16 mouse cellular contexts compared by ENCODE assay signal in the genomic region with DNA sequence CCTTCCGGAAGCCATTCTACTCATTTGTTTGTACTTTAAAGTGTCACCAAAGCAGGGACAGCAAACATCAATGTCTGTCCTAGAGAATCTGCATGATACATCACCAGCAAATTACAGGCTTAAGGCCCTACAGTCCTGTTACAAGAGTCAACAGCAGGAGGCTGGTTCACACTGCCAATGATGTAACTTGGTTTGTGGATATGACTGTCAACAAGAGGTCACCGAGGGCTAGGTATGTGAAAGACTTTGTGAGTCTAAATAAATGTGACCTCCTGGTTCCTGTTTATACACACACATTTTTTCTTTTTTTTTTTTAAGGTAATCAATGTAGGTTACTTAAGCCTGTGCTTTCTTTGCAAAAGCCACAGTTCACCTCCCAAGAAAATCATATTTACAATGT.
"Had no signal": no experiment of that assay in that cellular context is flagged by ENCODE, and none has a peak within 500 bp of the region (broad histone marks: within the 10 kb centered on the region; RNA-seq: fewer than 3 reads in every experiment).

No protein-coding gene starts in this region.

- DNase-seq: retina, postnatal 1 day; right cerebral cortex, adult 18-20 months; right cerebral cortex, postnatal 14 days; right cerebral cortex, postnatal 25 days; right cerebral cortex, postnatal 4 days; spleen, adult 18-20 months; thymus, adult 18-20 months; thymus, adult 2 months; thymus, postnatal 14 days; thymus, postnatal 25 days; thymus, postnatal 36 days; thymus, postnatal 4 days had no signal

- H3K27ac ChIP-seq: neural tube, embryonic 13.5 days; neural tube, embryonic 15.5 days; stomach, embryonic 15.5 days; stomach, postnatal 0 days had no signal

- H3K4me3 ChIP-seq: neural tube, embryonic 13.5 days; neural tube, embryonic 15.5 days; stomach, embryonic 15.5 days had no signal

- H3K36me3 ChIP-seq: neural tube, embryonic 15.5 days had no signal

- H3K4me1 ChIP-seq: neural tube, embryonic 15.5 days had no signal

- H3K9me3 ChIP-seq: neural tube, embryonic 13.5 days; neural tube, embryonic 15.5 days; stomach, embryonic 15.5 days had no signal

- H3K4me2 ChIP-seq: neural tube, embryonic 13.5 days; neural tube, embryonic 15.5 days; stomach, embryonic 15.5 days had no signal

- H3K9ac ChIP-seq: neural tube, embryonic 13.5 days; neural tube, embryonic 15.5 days; stomach, embryonic 15.5 days had no signal

- H3K27me3 ChIP-seq: neural tube, embryonic 13.5 days; neural tube, embryonic 15.5 days had no signal
